Mouse (Mus musculus): ENCODE results near the gene Dnajc3. TPM values are rescaled to one million over a fixed set of nuclear protein-coding genes. Genes with fewer than 3 reads are reported as not detected.
A peak's percentile ranks its signal among the peaks of the same experiment; 100 is the strongest.

The Dnajc3 gene
- total RNA-seq, 2 experiments from 2014 or later: 19.3 to 22.0 TPM

DNA sequence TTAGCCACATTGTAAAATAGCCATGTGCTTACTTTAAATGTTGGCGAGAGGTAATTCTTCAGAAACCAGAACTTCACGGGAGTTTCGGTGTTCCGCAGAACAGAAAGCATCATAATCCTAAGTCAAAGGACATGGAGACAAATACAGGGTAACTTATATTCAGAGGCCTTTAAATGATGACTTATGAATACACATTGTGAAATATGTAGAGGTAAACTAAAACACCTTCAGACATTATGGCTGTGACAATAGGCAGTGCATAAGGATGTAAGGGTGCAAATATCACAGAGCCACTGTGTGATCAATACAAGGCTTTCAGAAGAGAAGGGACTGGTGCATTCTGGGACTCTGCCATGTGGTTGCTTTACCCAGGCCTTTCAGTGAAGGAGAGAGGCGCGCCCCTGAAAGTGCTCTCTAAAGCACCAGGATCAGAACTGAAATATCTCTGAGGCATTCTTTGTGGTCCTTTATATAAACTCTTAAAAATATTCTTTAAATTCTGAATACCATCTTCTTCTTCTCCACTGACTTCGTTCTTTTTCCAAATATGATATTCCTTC is 70.3 kb downstream of the Dnajc3 start:
- DNase-seq: no peak
- intact Hi-C loops (cut with DNase I; ENCODE audit: low total_unique reads): loop anchor here (10.0 kb wide), 1 partner anchor 83 kb away; the partner anchor contains the start of gene Dzip1

DNA sequence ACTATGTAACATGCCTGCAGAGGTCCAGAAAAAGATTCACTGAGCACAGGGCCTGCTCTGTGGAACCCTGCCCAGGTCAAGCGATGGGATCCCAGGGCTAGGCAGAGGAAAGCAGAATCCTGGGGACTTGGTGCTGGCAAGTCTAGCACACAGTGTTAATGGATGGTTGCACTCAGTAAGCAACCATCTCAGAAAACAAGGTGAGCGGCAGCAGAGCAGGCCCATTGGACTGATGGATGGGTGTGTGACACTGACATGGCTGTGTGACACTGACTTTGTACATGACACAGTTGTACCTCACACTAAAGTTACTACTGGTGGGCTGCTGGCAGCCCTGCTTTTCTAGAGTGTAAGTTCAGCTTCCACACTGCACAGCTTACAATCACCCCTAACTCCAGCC is 71.8 kb downstream of the Dnajc3 start:
- no peak for DNase-seq
- intact Hi-C loops (cut with DNase I; ENCODE audit: low total_unique reads): loop anchor here (10.0 kb wide), 1 partner anchor 85 kb away; the partner anchor contains the start of gene Dzip1

DNA sequence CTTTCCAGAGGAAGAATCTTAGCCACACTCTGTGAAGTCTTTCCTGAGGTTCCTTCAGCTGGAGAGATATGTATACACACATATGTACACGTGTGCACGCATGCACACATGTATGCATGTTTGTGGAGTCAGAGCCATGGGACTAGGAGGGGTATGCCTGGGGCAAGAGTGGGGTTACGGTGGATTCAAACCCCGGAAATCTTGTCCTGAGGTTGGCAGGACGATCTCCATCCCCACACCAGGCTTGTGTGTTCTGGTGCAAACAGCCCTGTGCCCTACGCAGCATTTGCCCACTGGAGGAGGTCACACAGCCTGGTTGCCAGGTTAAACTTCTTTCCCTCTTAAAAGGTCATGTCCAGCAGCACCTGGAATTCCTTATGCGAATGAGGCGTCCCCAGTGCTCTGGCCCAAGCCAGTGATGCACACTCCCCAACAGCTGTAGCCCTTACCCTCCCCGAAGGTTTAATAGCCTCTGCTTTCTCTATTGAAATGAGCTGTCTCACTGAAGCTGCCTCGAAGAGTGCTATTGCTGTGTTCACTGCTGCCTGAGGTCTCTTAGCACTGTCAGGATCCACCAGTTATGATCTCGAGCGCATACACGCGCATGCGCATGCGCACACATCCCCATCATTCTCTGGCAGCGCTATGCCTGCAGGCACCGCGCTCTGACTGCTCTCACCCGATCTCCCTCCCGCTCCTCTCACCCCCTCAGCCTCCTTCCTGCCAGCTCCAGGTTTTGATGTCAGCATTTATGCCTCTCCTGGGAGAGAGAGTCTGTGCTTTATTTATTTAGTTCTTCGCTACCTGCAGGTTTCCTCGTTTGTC is 75.0 kb downstream of the Dnajc3 start:
- peak; percentile 33 for DNase-seq
- intact Hi-C loops (cut with DNase I; ENCODE audit: low total_unique reads): no loop called here

DNA sequence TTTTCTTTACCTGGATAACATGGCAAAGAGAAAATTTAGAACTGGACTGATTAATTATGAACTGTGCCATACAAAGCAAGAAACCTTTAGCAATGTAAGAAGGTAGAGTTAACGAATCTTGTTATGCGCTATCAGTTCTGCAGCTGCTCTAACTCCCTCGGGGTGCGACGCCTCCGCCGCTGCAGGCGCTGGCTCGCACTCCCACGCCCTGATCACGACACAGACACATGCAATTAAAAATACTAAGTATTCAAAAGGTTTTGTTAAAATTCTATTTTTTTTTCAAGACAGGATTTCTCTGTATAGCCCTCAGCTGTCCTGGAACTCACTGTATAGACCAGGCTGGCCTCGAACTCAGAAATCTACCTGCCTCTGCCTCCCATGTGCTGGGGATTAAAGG is 75.8 kb downstream of the Dnajc3 start:
- intact Hi-C loops (cut with DNase I; ENCODE audit: low total_unique reads): no loop called here
- DNase-seq: no peak

DNA sequence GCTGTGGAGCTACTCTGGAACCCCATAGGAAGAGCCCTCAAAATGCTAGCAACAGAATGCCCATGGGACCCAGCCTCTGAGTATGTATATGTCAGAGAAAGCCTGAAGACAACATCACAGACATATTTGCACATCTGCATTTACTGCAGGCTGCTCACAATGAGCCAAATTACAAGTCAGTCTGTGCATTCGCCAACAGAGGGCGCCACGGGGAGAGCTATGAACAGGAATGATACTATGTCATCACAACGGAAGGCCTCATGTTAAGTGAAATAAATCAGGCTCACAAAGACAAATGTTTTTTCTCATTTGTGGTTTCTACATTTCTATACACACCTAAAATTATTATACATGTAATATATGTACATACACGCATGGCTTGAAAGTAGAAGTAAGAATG is 88.1 kb downstream of the Dnajc3 start:
- no peak for DNase-seq
- intact Hi-C loops (cut with DNase I; ENCODE audit: low total_unique reads): loop anchor here (5.0 kb wide), 1 partner anchor 39 kb away; no protein-coding TSS in a partner anchor

DNA sequence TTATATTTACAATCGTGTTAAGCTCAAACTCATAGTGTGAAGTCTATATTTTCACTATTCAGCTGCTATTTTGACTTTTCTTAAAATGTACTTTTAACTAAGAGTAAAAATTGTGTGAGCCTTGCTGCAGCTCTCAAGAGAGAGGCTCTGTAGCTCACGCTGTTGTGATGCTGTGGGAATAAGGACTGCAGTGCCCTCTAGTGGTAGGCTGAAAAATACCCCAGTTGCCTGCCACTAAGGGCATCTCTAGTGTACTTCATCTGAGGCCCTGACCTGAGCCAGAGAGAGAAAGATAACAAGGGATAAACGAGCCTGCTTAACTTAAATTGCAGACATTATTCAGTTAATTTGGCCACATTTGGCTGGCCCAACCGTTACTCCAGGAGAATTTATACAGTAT is 89.4 kb downstream of the Dnajc3 start:
- DNase-seq: peak; percentile 47
- intact Hi-C loops (cut with DNase I; ENCODE audit: low total_unique reads): loop anchor here (5.0 kb wide), 1 partner anchor 40 kb away; no protein-coding TSS in a partner anchor

DNA sequence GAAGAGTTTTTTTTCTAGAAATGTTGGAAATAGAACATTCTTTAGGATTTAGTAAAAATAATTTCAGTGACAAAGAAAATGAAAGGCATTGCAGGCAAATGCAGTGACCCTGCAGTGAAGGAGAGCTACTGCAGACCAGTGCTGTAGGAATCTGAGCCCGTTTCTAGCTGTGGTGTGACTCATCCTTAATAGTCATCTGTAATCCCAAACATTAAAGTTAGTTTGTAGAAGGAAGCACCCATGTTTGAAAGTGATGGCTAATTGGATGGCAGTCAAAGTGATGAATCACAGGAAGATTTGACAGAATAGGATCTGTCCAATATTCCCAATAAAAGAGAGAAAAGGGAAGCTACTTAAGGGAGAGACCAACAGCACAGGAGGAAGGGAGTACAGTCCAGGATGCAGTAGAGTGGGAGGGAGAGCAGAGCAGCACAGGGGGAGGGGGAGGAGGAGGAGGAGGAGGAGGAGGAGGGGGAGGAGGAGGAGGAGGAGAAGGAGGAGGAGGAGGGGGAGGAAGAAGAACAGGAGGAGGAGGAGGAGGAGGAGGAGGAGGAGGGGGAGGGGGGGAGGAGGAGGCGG is 90.0 kb downstream of the Dnajc3 start:
- no peak for DNase-seq
- intact Hi-C loops (cut with DNase I; ENCODE audit: low total_unique reads): loop anchor here (5.0 kb wide), 1 partner anchor 40 kb away; no protein-coding TSS in a partner anchor

Other genes with a start within 250 kb of the Dnajc3 start
- 1 to 10 TPM; 7.9 to 8.2 TPM for gene Abcc4, start 231.8 kb upstream of the Dnajc3 start, total RNA-seq (2021)
- gene Cldn10, start 150.1 kb upstream of the Dnajc3 start, total RNA-seq (2021): not detected
- gene Dzip1, start 12.5 kb upstream of the Dnajc3 start, total RNA-seq (2021): 1 to 10 TPM; 3.0 to 4.3 TPM
- 1 to 10 TPM; 7.6 to 7.9 TPM for gene Uggt2, start 161.5 kb downstream of the Dnajc3 start, total RNA-seq (2021)
- gene Hs6st3, start 200.4 kb downstream of the Dnajc3 start, total RNA-seq (2021): not detected

Measured in gastrocnemius, postnatal 14 days (tissue).